Mouse (Mus musculus): ENCODE measurements at regions not wholly inside any gene's neighbourhood (a gene's known extent, or its start where the extent isn't known, plus 50 kb on each side); places are given as distances from the start of the nearest gene placed in this dataset.
"Not testable (repeated sequence)": the region's sequence is repeated elsewhere in the genome, so short reads cannot be mapped to it uniquely, and the experiment has no call there.

DNA sequence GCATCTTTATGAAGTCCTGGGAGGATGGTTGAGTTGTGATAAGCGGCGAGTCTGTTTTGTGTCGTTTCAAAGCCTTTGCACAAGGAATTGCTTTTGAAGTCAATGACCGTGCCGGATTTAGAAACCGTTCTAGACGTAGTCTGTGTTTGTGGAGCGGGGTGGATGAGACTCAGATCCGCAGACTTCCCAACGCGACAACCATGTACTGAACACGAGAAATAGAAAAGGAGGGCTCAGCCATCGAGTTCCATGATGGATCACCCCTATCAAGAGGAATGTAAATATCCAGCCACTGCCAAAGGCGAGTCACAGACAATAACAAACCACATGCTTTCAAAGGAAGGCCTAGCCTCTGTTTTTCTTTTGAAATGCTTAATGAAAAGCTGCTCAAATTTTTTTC is 120.5 kb downstream of the Mterf1b start:
- no peak for DNase-seq (ENCODE audit: extremely low spot score in 1 of 2, low spot score in 2 of 2)

DNA sequence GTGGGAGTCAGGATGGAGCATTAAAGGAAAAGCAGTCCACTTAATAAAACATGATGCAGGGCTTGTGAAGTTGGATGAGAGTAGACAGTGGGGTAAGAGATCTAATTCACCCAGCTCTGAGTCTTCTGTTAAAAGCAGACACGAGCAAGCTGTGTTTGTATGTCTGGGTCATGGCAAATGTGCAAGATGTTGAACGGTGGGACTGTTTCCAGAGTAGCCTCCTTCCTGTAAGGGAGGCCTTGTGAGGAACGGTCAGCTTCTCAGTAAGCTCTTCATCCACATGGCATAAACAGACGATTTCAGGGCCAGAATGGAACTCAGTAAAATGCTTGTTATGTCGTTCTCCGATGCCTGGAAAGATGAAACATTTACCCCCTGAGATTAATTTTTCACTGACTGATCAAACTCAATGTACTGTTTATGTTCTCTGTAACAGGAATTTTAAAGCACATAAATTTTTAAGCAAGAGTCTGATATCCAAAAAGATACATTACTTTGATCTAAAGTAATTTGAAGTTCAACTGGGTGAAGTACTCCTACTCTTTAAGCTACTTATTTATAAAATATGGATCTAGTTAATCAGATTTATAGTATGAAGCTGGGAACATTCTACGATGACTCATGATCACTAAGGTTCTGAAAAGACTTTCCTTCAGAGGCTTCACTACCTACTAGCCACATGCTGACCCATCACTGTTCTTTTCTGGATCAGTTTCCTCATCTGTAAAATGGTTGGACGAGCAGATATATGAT is 130.6 kb downstream of the Mterf1b start:
- intact Hi-C loops (cut with DNase I), result no loop called here
- DNase-seq (ENCODE audit: extremely low spot score in 1 of 2, low spot score in 2 of 2), result no peak

More for the DNA sequence above, 120.5 kb downstream of the Mterf1b start:
- no peak overlapping the region for H3K4me3 ChIP-seq
- intact Hi-C loops (cut with DNase I), result loop anchor here (5.0 kb wide), 1 partner anchor 185 kb away; no protein-coding TSS in a partner anchor
- TF ChIP-seq CTCF (IDR thresholded peaks at IDR 0.05), result no peak
- H3K27ac ChIP-seq, result no peak overlapping the region

DNA sequence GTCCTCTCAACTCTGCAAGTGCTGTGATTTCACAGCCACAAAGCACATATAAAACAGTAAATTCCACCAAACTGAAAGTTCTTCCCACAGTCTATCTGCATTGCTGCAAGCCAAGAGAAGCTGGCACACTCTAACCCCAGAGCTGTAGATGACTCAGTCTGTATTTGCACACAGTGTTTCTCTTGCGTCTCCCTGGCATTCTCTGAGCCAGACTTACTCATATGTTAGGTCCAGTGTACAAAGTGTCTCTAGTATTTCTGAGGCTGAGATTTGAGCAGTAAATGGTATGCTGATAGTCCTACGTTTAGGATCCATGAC is 131.2 kb downstream of the Mterf1b start:
- Histone ChIP-seq H3K4me3 (no peak overlapping the region), H3K27ac (no peak overlapping the region)
- TF ChIP-seq CTCF (IDR thresholded peaks at IDR 0.05), result no peak
- no peak for DNase-seq (ENCODE audit: extremely low spot score in 1 of 2, low spot score in 2 of 2)
- intact Hi-C loops (cut with DNase I), result no loop called here

More for the DNA sequence above, 130.6 kb downstream of the Mterf1b start:
- Histone ChIP-seq H3K4me3 (no peak overlapping the region), H3K27ac (no peak overlapping the region)
- TF ChIP-seq CTCF (IDR thresholded peaks at IDR 0.05), result no peak

DNA sequence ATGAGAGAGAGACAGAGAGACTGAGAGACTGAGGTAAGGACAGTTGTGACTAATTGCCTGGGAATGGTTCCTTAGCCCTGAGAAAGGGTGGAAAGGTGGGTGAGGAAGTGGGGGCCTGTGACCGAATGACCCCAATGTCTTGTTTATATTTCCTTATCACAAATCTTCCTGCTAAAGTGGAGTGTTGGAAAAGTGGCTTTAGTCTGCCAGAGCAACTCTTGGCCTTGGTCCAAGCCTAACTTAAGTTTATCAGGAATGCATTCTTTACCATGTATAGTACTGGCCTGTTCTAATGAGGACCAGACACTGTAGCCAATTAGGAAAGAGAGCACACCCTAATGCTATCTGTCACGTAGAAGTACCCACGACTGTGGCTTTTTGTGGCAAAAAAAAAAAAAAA is 133.6 kb downstream of the Mterf1b start:
- H3K27ac ChIP-seq, result no peak overlapping the region
- intact Hi-C loops (cut with DNase I), result no loop called here
- no peak for TF ChIP-seq CTCF (IDR thresholded peaks at IDR 0.05)

DNA sequence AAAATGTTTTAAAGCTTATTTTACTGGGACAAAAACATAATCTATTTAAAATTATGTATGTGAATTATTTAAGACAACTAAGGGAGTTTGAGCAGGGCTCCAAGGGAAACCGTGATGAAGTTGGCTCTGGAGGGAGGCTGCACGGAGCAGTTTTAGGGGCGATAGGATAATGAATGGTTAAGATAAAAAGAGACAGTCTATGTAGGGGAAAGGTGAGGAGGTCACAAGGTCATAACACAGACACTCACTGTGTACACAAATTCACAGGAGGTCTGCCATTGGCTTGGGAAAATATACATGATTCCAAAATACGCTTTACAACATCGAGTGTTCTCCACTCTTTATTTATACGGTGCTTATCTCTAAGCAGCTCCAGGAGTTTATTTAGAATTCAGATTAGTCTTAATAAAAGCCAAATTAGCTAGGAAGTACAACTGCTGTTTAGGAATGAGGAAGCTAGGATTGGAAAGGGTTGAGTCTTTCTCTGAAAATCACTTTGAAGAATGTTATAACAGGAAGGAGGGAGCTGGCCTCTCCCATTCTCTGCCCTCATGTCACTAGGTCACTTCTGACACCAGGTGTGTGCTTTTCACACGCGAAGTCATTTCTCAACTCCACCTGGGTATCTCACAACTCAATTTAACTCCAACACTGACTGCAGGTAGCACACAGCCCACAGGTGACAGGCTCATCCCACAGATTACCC is 134.3 kb downstream of the Mterf1b start:
- TF ChIP-seq CTCF (IDR thresholded peaks at IDR 0.05), result no peak
- intact Hi-C loops (cut with DNase I), result no loop called here
- no peak overlapping the region for H3K4me3 ChIP-seq

More for the DNA sequence above, 133.6 kb downstream of the Mterf1b start:
- DNase-seq (ENCODE audit: extremely low spot score in 1 of 2, low spot score in 2 of 2), result no peak
- H3K4me3 ChIP-seq, result no peak overlapping the region

DNA sequence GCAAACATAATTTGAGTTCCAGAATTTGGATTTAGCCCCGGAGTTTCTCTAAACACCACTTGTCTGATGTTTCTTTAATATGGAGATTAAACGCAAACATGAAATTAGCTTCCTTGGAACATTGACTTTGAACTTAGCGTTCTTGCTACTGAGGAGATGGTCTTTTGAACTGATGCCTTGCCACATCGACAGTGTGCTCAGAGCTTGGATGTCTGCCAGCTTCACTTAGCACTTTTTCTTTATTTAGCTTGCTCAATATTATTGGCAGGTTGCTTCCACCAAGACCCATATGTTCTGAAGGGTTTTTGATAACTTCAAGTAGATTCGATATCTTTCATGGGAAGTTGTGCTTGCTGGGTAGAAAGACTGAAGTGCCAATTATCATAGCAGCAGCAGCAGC is 143.5 kb downstream of the Mterf1b start:
- no peak overlapping the region for H3K27ac ChIP-seq
- no peak overlapping the region for H3K4me3 ChIP-seq
- DNase-seq (ENCODE audit: extremely low spot score in 1 of 2, low spot score in 2 of 2), result no peak
- intact Hi-C loops (cut with DNase I), result no loop called here
- TF ChIP-seq CTCF (IDR thresholded peaks at IDR 0.05), result no peak

More for the DNA sequence above, 134.3 kb downstream of the Mterf1b start:
- no peak for DNase-seq (ENCODE audit: extremely low spot score in 1 of 2, low spot score in 2 of 2)
- H3K27ac ChIP-seq, result no peak overlapping the region

DNA sequence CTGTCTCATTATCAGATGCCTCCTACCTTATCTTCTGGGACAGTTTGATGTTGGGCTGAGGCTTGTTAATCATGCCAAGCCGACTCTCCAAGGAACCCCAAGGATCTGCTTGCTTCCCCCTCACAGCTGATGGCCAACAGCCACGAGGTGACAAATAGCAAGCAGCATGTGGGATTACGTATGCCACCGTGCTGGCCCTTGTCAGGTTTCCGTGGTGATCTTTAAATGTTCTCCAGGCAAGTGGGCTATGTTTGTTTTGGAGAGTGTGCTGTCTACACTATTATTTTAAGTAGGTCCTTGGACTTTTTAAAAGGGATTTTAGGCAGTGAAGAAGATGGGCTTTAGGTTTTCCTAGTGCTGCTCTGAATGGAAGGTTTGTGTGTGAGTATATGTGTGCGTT is 149.8 kb downstream of the Mterf1b start:
- no peak overlapping the region for H3K27ac ChIP-seq
- DNase-seq (ENCODE audit: extremely low spot score in 1 of 2, low spot score in 2 of 2), result no peak
- intact Hi-C loops (cut with DNase I), result no loop called here
- TF ChIP-seq CTCF (IDR thresholded peaks at IDR 0.05), result no peak
- no peak overlapping the region for H3K4me3 ChIP-seq

DNA sequence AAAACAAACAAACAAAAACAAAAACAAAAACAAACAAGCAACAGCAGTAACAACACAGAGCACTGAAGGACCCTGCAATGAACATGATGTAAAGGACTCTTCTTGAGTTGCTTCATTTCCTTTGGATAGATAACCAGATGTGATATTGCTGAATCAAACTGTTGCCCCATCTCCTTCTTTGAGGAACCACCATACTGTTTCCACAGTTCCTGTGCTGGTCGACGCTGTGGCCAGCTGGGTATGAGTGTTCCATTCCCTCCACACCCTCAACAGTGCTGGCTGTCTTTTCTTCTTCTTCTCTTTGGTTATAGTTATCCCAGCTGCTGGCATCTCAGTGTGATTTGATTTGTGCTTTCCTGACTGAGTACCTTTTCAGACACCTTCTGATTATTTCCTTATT is 152.3 kb downstream of the Mterf1b start:
- no peak for DNase-seq (ENCODE audit: extremely low spot score in 1 of 2, low spot score in 2 of 2)
- Histone ChIP-seq H3K27ac (no peak overlapping the region), H3K4me3 (no peak overlapping the region)
- intact Hi-C loops (cut with DNase I), result no loop called here
- TF ChIP-seq CTCF (IDR thresholded peaks at IDR 0.05), result no peak

DNA sequence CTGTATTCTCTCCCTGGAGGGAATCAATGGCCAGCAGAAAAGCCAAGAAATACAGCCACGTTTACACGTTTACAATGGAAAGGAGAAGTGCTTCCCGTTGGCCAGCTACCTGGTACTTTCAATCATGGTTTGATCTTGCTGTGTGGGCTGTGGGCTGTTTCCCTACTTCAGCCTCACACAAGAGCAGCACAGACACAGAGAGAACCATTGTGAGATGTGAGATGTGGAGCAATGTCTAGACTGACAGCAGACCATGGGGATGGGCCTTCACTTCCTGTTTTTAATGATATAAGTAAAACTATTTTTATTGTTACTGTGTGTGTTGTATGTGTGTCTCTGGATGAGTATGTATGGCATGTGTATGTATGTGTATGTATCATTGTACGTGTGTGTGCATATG is 156.2 kb downstream of the Mterf1b start:
- no peak for TF ChIP-seq CTCF (IDR thresholded peaks at IDR 0.05)

DNA sequence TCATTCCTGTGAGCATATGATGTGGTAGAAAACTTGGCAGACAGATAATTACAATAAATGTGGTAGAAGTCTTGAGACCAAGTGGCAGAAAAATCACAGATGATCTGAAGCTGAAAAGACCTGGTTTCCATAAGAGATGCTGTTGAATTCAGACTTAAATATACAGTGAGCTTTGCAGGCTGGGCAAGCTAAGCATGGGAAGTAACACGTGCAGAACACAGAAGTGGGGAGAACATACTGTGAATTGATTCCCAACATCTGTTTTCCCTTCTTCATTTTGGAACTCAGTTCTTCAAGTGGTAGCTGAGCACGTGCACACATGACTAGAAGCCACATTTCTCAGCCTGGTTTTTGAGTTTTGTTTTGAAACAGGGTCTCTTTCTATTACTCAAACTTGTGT is 157.8 kb downstream of the Mterf1b start:
- no peak for DNase-seq (ENCODE audit: extremely low spot score in 1 of 2, low spot score in 2 of 2)
- Histone ChIP-seq H3K27ac (no peak overlapping the region), H3K4me3 (no peak overlapping the region)
- no peak for TF ChIP-seq CTCF (IDR thresholded peaks at IDR 0.05)
- intact Hi-C loops (cut with DNase I), result no loop called here

More for the DNA sequence above, 156.2 kb downstream of the Mterf1b start:
- Histone ChIP-seq H3K27ac (no peak overlapping the region), H3K4me3 (no peak overlapping the region)
- intact Hi-C loops (cut with DNase I), result no loop called here
- DNase-seq (ENCODE audit: extremely low spot score in 1 of 2, low spot score in 2 of 2), result no peak

DNA sequence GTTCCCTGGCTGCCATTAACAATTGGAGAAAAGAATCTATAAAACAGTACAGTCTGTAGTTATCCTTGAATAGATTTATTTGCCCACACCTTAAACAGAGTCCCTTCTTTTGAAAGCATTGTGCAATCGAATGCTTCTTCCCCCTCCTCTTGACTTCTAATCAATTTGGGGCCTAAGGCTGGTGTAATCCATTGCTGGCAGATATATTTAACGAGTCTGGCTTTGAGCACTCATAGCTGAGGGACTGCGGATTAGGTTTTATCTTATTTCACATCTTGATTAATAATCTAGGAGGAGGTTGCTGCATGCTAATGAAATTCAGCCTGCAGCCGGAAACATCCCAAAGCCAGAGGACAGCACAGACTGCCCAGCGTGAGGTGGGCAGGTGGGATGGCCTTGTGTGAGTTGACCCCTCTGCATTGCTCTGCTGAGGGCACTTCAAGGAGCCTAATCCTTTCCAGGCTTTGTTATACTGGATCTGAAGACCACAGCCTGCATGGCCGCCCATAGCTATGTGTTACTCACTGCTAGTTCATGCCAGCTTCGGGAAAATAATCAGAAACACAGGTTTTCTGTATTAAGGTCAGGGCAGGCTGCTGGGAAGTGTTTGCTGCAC is 163.6 kb downstream of the Mterf1b start:
- TF ChIP-seq CTCF (IDR thresholded peaks at IDR 0.05), result no peak
- Histone ChIP-seq H3K4me3 (no peak overlapping the region), H3K27ac (no peak overlapping the region)
- no peak for DNase-seq (ENCODE audit: extremely low spot score in 1 of 2, low spot score in 2 of 2)
- intact Hi-C loops (cut with DNase I), result no loop called here

DNA sequence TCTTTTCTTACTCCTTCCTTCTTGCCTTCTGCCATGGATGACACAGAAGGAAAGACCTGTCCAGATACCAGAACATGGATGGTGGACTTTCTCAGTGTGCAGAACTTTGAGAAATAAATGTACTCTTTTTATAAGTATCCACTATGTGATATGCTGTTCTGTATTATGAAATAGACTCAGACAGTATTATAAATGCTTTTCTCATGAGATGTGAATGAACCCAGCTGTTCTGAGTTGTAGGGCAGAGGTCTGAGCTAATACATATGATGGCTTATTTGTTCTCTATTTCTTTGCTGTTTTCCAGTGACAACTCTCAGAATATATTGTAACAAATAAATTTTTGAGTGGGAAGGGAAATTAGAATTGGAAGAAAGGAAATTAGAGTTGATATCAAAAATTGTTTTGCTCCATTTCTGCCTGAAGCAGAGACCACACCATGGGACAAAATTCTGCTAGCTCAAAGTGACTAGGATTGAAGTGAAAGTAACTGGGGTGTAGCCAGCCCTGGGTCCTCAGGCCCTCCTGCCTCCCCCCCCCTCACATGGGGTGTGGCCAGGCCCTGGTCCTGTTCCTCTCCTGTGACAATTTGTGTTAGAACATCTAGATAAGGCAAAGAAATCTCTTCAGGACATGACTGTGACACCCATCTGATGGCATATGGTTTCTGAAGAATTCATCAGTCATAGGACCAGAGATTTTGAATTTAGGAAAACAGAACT is 164.5 kb downstream of the Mterf1b start:
- DNase-seq (ENCODE audit: extremely low spot score in 1 of 2, low spot score in 2 of 2); H3K4me3 ChIP-seq; intact Hi-C loops (cut with DNase I); H3K27ac ChIP-seq: not testable (repeated sequence)

DNA sequence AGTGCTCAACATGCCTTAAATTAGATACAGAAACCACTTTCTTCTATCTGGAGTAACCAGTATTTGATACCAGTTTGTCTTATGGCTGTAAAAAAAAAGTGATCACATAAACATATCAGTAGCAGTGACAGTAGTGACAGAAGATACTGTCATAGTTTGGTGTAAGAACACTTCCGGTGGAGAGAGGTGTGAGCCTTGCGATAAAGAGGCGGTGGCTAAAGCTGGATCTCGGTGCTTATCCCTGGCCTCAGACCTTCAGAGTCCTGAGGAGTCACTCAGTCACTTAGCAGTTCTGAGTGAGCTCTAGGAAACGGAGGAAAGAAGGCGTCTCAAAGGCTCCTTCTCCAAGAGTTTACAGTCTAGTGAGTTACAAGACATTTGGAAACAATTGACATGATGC is 169.4 kb downstream of the Mterf1b start:
- H3K4me3 ChIP-seq; intact Hi-C loops (cut with DNase I); H3K27ac ChIP-seq; DNase-seq (ENCODE audit: extremely low spot score in 1 of 2, low spot score in 2 of 2): not testable (repeated sequence)

DNA sequence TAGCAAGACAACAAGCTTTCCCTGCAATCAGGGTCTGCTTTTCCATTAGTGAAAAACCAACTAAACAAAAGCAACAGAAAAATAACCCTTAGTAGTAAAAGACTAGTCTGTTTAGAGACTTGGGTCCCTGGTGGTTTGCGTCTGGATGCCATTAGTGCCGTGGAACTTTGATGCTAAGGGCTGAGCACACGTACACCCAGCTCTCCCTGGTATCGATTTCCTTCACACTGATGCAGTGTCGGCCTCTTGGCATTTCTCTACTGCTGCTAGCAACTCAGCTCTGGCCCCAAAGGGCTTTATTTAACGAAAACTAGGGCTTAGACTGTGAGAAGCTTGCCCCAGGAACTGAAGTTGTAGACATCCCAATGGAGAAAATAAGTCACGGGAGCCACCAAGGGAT is 192.6 kb downstream of the Mterf1b start:
- intact Hi-C loops (cut with DNase I); H3K27ac ChIP-seq; DNase-seq (ENCODE audit: extremely low spot score in 1 of 2, low spot score in 2 of 2); H3K4me3 ChIP-seq: not testable (repeated sequence)
